ENCODE assay signal across 14 mouse cellular contexts in genomic region chr3:157578469-157579170, GRCm38 (mm10).
"Had no signal": no experiment of that assay in that cellular context is flagged by ENCODE, and none has a peak within 500 bp of the region (broad histone marks: within the 10 kb centered on the region; RNA-seq: fewer than 3 reads in every experiment).

No protein-coding gene starts in this region.

- H3K9ac ChIP-seq: liver, embryonic 13.5 days had no signal

- H3K4me2 ChIP-seq: liver, embryonic 13.5 days; midbrain, embryonic 11.5 days had no signal

- H3K4me3 ChIP-seq: left cerebral cortex, adult 2 months; liver, embryonic 13.5 days had no signal

- H3K27ac ChIP-seq: kidney, postnatal 0 days; left cerebral cortex, adult 2 months; liver, embryonic 13.5 days had no signal

- H3K27me3 ChIP-seq: liver, embryonic 13.5 days had no signal

- H3K36me3 ChIP-seq: liver, embryonic 13.5 days had no signal

- DNase-seq: kidney, adult 2 months; layer of hippocampus, postnatal 36 days; liver, embryonic 13.5 days; lung, adult 2 months; midbrain, embryonic 14.5 days; retina, postnatal 1 day; right cerebral cortex, postnatal 25 days; spleen, adult 18-20 months; thymus, adult 2 months; thymus, postnatal 14 days; thymus, postnatal 4 days had no signal

- H3K9me3 ChIP-seq: liver, embryonic 13.5 days had no signal
